Mouse (Mus musculus) ES-Bruce4 (cell line): ENCODE measurements around the gene Stxbp3.

Experiments used
- CTCF ChIP-seq: IDR thresholded peaks from one replicate; pipeline ENCODE4 v1.8.1; 2011; ENCODE audit warnings: low read depth, low read length
- EP300 ChIP-seq: IDR thresholded peaks from 2 replicates; pipeline ENCODE4 v1.6.1; 2011; ENCODE audit warnings: low read depth, low read length; ENCODE audit not compliant: insufficient read depth
- POLR2A ChIP-seq: IDR thresholded peaks from one replicate; pipeline ENCODE4 v1.8.1; 2011; ENCODE audit warnings: low read length; ENCODE audit not compliant: insufficient read depth

- no peak for TF ChIP-seq CTCF
- no peak for TF ChIP-seq EP300
- TF ChIP-seq POLR2A, result no peak
These were observed 51.9 kb downstream of the Stxbp3 start for GRCm38 (mm10) chr3:108788455-108788794.
